Mouse (Mus musculus) ES-E14 (cell line): ENCODE results near the gene S100a10. TPM values are rescaled to one million over a fixed set of nuclear protein-coding genes. Genes with fewer than 3 reads are reported as not detected.

Experiments
- DNase-seq: peaks from one replicate; pipeline ENCODE4 v3.0.0-alpha.2; 2013; ENCODE audit warnings: low read depth, low spot score
- H3K27ac ChIP-seq: 2 replicates; pipeline ENCODE4 v1.5.1; 2012; ENCODE audit warnings: low read depth, mild to moderate bottlenecking, low read length, moderate library complexity, mixed read lengths; ENCODE audit not compliant: poor library complexity, insufficient read depth, severe bottlenecking
- H3K36me3 ChIP-seq: 2 replicates; pipeline ENCODE4 v1.6.1; 2012; ENCODE audit warnings: mild to moderate bottlenecking, low read length, moderate library complexity, mixed read lengths; ENCODE audit not compliant: control insufficient read depth, poor library complexity, insufficient read depth, severe bottlenecking
- H3K4me1 ChIP-seq, 2 experiments: fragments of 150-350 bp in 1 of 2; sonication (generic) in 1 of 2; 2 replicates each; pipeline ENCODE4 v1.6.1; 2012; ENCODE audit warnings: low read length in 2 of 2, mild to moderate bottlenecking in 1 of 2, mixed read lengths in 1 of 2; ENCODE audit not compliant: control insufficient read depth in 2 of 2, insufficient read depth in 2 of 2, poor library complexity in 1 of 2
- H3K4me3 ChIP-seq, 2 experiments: fragments of 150-350 bp in 1 of 2; sonication (generic) in 1 of 2; 2 replicates each; pipeline ENCODE4 v1.5.1; 2012; ENCODE audit warnings: low read length in 2 of 2, low read depth in 1 of 2, mild to moderate bottlenecking in 1 of 2, mixed read lengths in 1 of 2; ENCODE audit not compliant: insufficient read depth in 1 of 2, poor library complexity in 1 of 2, severe bottlenecking in 1 of 2
- H3K9ac ChIP-seq: 2 replicates; pipeline ENCODE4 v1.6.1; 2012; ENCODE audit warnings: low read depth, mild to moderate bottlenecking, low read length, mixed read lengths; ENCODE audit not compliant: poor library complexity, insufficient read depth, severe bottlenecking
- H3K9me3 ChIP-seq: fragments of 150-350 bp; sonication (generic); 2 replicates; pipeline ENCODE4 v1.6.1; 2012; ENCODE audit warnings: low read depth, mild to moderate bottlenecking, low read length; ENCODE audit not compliant: control insufficient read depth, insufficient read depth
- CHD2 ChIP-seq: IDR thresholded peaks from 2 replicates; pipeline ENCODE4 v1.6.1; 2014; ENCODE audit warnings: mild to moderate bottlenecking, low read depth, low read length, inconsistent platforms
- HCFC1 ChIP-seq: IDR thresholded peaks from 2 replicates; pipeline ENCODE4 v1.6.1; 2012; ENCODE audit warnings: low read length, inconsistent platforms, borderline replicate concordance; ENCODE audit not compliant: insufficient read depth
- MAFK ChIP-seq: IDR thresholded peaks from 2 replicates; pipeline ENCODE4 v1.6.1; 2014; ENCODE audit warnings: mild to moderate bottlenecking, low read depth, low read length, inconsistent platforms; ENCODE audit not compliant: insufficient read depth
- ZC3H11A ChIP-seq: IDR thresholded peaks from 2 replicates; pipeline ENCODE4 v1.6.1; 2012; ENCODE audit warnings: low read depth, mild to moderate bottlenecking, inconsistent platforms, low read length, borderline replicate concordance
- ZNF384 ChIP-seq: IDR thresholded peaks from 2 replicates; pipeline ENCODE4 v1.6.1; 2012; ENCODE audit warnings: low read depth, low read length, inconsistent platforms
- in situ Hi-C, 2 experiments: fragments of 600-800 bp; cut with MboI; formaldehyde crosslinking; loops; one replicate each; pipeline ENCODE4 v1.15.1; 2025; ENCODE audit warnings: low sequenced_read_pairs in 2 of 2, inconsistent platforms in 1 of 2; ENCODE audit not compliant: unreplicated experiment in 2 of 2
- total RNA-seq: library from RNA; depleted of rRNA; stranded (reverse); fragments of 300-350 nt; gene quantifications from 2 replicates; pipeline ENCODE4 v1.2.3, GENCODE M21; 2012

The S100a10 gene
- total RNA-seq, 1 experiment: 388 TPM

- no peak for DNase-seq
- in situ Hi-C loops: no loop called here
- TF ChIP-seq CHD2: no peak
- TF ChIP-seq ZC3H11A: no peak
- no peak for TF ChIP-seq HCFC1
- Histone ChIP-seq H3K9ac (peak overlapping the region; percentile 38; the same call in 1 of the 2 replicates), H3K27ac (no peak overlapping the region), H3K4me1 (peaks cover 0 to 7% of the 10 kb centered on the region in 2 experiments; a peak in 1 of 4 replicates), H3K36me3 (0 out of 2 replicates have a peak, but pooled peaks cover 2% of the 10 kb centered on the region), H3K4me3 (peak overlapping the region; percentile 65 to 71; a peak in 2 of 4 replicates), H3K9me3 (no peaks in the 10 kb centered on the region)
These were observed 35.0 kb upstream of the S100a10 start for GRCm38 (mm10) chr3:93519856-93520329.

- Histone ChIP-seq H3K27ac (peak within 1 kb of the TSS; percentile 70), H3K9me3 (no peaks in the 10 kb centered on the region), H3K4me3 (peak within 1 kb of the TSS; percentile 65 to 71), H3K36me3 (0 out of 2 replicates have a peak, but pooled peaks cover 2% of the 10 kb centered on the region), H3K4me1 (peaks cover 0 to 7% of the 10 kb centered on the region in 2 experiments; a peak in 1 of 4 replicates), H3K9ac (peak within 1 kb of the TSS; percentile 57)
- no peak for TF ChIP-seq MAFK
- no peak for TF ChIP-seq CHD2
- no peak for TF ChIP-seq ZNF384
- no peak for TF ChIP-seq HCFC1
- TF ChIP-seq ZC3H11A: no peak
- in situ Hi-C loops: no loop called here
- DNase-seq: peak; percentile 47
These were observed 34.3 kb upstream of the S100a10 start, which contains the start of gene S100a11 for GRCm38 (mm10) chr3:93520330-93521193. S100a11 (plus strand) TSS chr3:93520488.

- Histone ChIP-seq H3K4me1 (peaks cover 0 to 7% of the 10 kb centered on the region in 2 experiments; a peak in 1 of 4 replicates), H3K9me3 (no peaks in the 10 kb centered on the region), H3K27ac (no peak overlapping the region), H3K36me3 (0 out of 2 replicates have a peak, but pooled peaks cover 2% of the 10 kb centered on the region), H3K9ac (no peak overlapping the region), H3K4me3 (peak overlapping the region in 1 of 2 experiments; percentile 65; a peak in 1 of 4 replicates)
- TF ChIP-seq MAFK: no peak
- no peak for TF ChIP-seq HCFC1
- TF ChIP-seq CHD2: no peak
- no peak for TF ChIP-seq ZC3H11A
- no peak for TF ChIP-seq ZNF384
- DNase-seq: no peak
- in situ Hi-C loops: no loop called here
These were observed 33.3 kb upstream of the S100a10 start for GRCm38 (mm10) chr3:93521462-93522057.

GRCm38 (mm10) chr3:93522611-93523010 lies 32.3 kb upstream of the S100a10 start:
- peaks cover 0 to 7% of the 10 kb centered on the region in 2 experiments; a peak in 1 of 4 replicates for H3K4me1 ChIP-seq
- in situ Hi-C loops: no loop called here
- TF ChIP-seq HCFC1 (no peak), MAFK (no peak), ZNF384 (no peak), CHD2 (no peak), ZC3H11A (no peak)
- 0 out of 2 replicates have a peak, but pooled peaks cover 2% of the 10 kb centered on the region for H3K36me3 ChIP-seq
- DNase-seq: peak; percentile 65
- no peaks in the 10 kb centered on the region for H3K9me3 ChIP-seq
- no peak overlapping the region for H3K9ac ChIP-seq
- H3K4me3 ChIP-seq: no peak overlapping the region
- no peak overlapping the region for H3K27ac ChIP-seq
